Mouse (Mus musculus) ES-Bruce4 (cell line): ENCODE results near the gene Ccdc63. TPM values are rescaled to one million over a fixed set of nuclear protein-coding genes. Genes with fewer than 3 reads are reported as not detected.

Source experiments
- H3K27ac ChIP-seq: 2 replicates; pipeline ENCODE4 v1.5.1; 2012; ENCODE audit warnings: low read length, inconsistent platforms; ENCODE audit not compliant: insufficient read depth
- H3K27me3 ChIP-seq: 2 replicates; pipeline ENCODE4 v1.6.1; 2012; ENCODE audit warnings: mild to moderate bottlenecking, low read length, inconsistent platforms; ENCODE audit not compliant: control insufficient read depth, poor library complexity, insufficient read depth, severe bottlenecking
- H3K36me3 ChIP-seq: 2 replicates; pipeline ENCODE4 v1.6.1; 2012; ENCODE audit warnings: inconsistent platforms, mild to moderate bottlenecking, low read length, moderate library complexity; ENCODE audit not compliant: control insufficient read depth, poor library complexity, insufficient read depth, severe bottlenecking
- H3K4me1 ChIP-seq: one replicate; pipeline ENCODE4 v1.8.1; 2011; ENCODE audit warnings: low read length; ENCODE audit not compliant: control insufficient read depth, insufficient read depth
- H3K4me3 ChIP-seq: 2 replicates; pipeline ENCODE4 v1.5.1; 2011; ENCODE audit warnings: low read depth, mild to moderate bottlenecking, low read length
- H3K9ac ChIP-seq: 2 replicates; pipeline ENCODE4 v1.6.1; 2012; ENCODE audit warnings: low read depth, mild to moderate bottlenecking, inconsistent platforms; ENCODE audit not compliant: poor library complexity, severe bottlenecking
- H3K9me3 ChIP-seq: replicated peaks from 2 replicates; pipeline ENCODE4 v1.6.1; 2012; ENCODE audit warnings: mild to moderate bottlenecking, low read length, inconsistent platforms; ENCODE audit not compliant: control insufficient read depth, poor library complexity, insufficient read depth, severe bottlenecking
- CTCF ChIP-seq: IDR thresholded peaks from one replicate; pipeline ENCODE4 v1.8.1; 2011; ENCODE audit warnings: low read depth, low read length
- EP300 ChIP-seq: IDR thresholded peaks from 2 replicates; pipeline ENCODE4 v1.6.1; 2011; ENCODE audit warnings: low read depth, low read length; ENCODE audit not compliant: insufficient read depth
- POLR2A ChIP-seq: IDR thresholded peaks from one replicate; pipeline ENCODE4 v1.8.1; 2011; ENCODE audit warnings: low read length; ENCODE audit not compliant: insufficient read depth
- polyA plus RNA-seq: library from polyadenylated mRNA; stranded (reverse); fragments of >200 nt; gene quantifications from 2 replicates; pipeline ENCODE4 v1.2.4, GENCODE M21; 2011; ENCODE audit warnings: low read depth; ENCODE audit not compliant: missing spikeins, insufficient read depth, insufficient read length

Gene Ccdc63
- polyA plus RNA-seq, 1 experiment: 3.0 TPM

DNA sequence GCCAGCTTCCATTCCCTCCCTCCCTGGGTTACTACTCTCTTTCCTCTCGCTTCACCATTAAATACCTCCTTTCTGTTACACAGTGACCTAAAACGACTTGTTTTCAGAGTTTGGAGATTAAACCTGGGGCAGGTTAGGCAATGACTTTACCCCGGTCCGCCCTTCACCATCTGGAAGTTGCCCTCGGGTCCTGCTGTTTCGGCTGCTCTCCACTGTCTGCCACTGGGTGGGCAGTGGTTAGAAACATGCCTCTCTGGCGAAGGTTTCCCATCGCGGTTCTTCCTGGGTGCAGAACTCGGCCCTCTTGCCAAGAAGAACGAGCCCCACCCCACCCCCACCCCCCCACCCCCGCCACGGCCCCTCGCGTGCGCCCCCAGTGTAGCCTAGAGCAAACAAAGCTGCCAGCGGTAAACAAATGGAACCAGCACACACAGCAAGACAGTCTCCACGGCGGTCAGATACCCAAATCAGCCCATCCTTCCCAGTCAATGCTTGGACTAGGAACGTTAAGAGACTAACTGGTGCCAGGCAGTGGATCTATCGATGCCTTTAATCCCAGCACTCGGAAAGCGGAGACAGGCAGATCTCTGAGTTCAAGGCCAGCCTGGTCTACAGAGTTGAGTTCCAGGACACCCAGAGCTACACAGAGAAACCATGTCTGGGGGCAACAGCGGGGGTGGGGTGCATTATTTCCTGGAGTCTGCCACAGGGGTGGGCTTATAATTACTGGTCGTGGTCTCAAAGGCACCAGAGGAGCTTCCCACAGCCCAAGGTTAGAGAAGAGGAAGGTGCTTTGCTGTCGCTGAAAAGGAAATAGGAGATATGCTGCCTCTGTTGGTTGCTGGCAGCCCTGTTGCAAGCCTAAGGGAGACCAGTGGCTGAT is 8.2 kb downstream of the Ccdc63 start:
- H3K4me1 ChIP-seq: no peaks in the 10 kb centered on the region
- H3K27me3 ChIP-seq: no peaks in the 10 kb centered on the region
- H3K27ac ChIP-seq: no peak overlapping the region
- TF ChIP-seq CTCF (no peak), POLR2A (no peak), EP300 (no peak)
- peak overlapping the region; percentile 70 for H3K4me3 ChIP-seq
- peak overlapping the region; percentile 44 for H3K9ac ChIP-seq
- no peaks in the 10 kb centered on the region for H3K9me3 ChIP-seq
- H3K36me3 ChIP-seq: no peaks in the 10 kb centered on the region

GRCm38 (mm10) chr5:122131076-122132051 is 9.3 kb downstream of the Ccdc63 start:
- no peaks in the 10 kb centered on the region for H3K36me3 ChIP-seq
- no peaks in the 10 kb centered on the region for H3K9me3 ChIP-seq
- peak; percentile 66 for TF ChIP-seq EP300
- TF ChIP-seq CTCF: peak; percentile 75
- peak; percentile 24 for TF ChIP-seq POLR2A
- peak overlapping the region; percentile 70 for H3K4me3 ChIP-seq
- H3K27me3 ChIP-seq: no peaks in the 10 kb centered on the region
- peak overlapping the region; percentile 44 for H3K9ac ChIP-seq
- H3K4me1 ChIP-seq: no peaks in the 10 kb centered on the region
- peak overlapping the region; percentile 69 for H3K27ac ChIP-seq

- Histone ChIP-seq H3K4me3 (no peak overlapping the region), H3K27ac (no peak overlapping the region), H3K9ac (no peak overlapping the region), H3K4me1 (no peaks in the 10 kb centered on the region), H3K36me3 (no peaks in the 10 kb centered on the region), H3K27me3 (no peaks in the 10 kb centered on the region), H3K9me3 (no peaks in the 10 kb centered on the region)
- TF ChIP-seq CTCF: no peak
- no peak for TF ChIP-seq EP300
- no peak for TF ChIP-seq POLR2A
Observed at GRCm38 (mm10) chr5:122130341-122130998, 10.2 kb downstream of the Ccdc63 start.

DNA sequence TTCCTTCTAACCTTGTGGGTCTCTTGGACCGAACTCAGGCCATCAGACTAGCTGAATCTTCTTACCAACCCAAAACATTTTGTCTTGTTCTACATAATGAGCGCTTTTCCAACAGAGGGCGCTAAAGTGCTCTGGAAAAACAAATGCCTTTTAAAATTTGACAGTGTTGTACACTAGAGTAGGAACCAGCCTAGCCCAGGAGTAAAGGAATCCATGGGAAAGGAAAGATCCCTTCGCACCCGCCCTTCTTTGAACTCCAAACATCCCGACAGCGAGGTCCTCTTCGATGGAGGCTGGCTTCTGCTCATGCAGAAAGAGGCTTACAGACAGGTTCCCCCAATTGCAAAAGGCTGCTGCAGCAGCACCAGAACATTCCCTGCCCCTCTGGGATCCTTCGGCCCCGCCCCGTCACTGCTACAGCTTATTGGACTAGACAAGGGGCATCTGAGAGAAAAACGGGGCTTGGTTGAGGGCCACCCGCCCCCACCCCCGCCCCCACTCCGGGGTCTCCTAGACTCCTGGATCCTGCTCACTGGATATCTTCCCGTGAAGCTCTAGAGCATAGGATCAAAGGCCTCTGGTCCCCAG is 11.5 kb downstream of the Ccdc63 start:
- H3K9me3 ChIP-seq: no peaks in the 10 kb centered on the region
- H3K9ac ChIP-seq: peak overlapping the region; percentile 6; the same call in 1 of the 2 replicates
- H3K36me3 ChIP-seq: no peaks in the 10 kb centered on the region
- H3K4me1 ChIP-seq: no peaks in the 10 kb centered on the region
- no peak overlapping the region for H3K4me3 ChIP-seq
- no peaks in the 10 kb centered on the region for H3K27me3 ChIP-seq
- H3K27ac ChIP-seq: no peak overlapping the region
- TF ChIP-seq EP300 (no peak), POLR2A (no peak), CTCF (peak; percentile 2)

GRCm38 (mm10) chr5:122125211-122125760 is 15.3 kb downstream of the Ccdc63 start:
- H3K4me1 ChIP-seq: peaks cover 2% of the 10 kb centered on the region
- no peak for TF ChIP-seq EP300
- no peak for TF ChIP-seq CTCF
- TF ChIP-seq POLR2A: no peak

More at GRCm38 (mm10) chr5:122125211-122125760, 15.3 kb downstream of the Ccdc63 start:
- no peaks in the 10 kb centered on the region for H3K9me3 ChIP-seq
- H3K9ac ChIP-seq: no peak overlapping the region
- no peak overlapping the region for H3K4me3 ChIP-seq
- no peaks in the 10 kb centered on the region for H3K36me3 ChIP-seq
- no peaks in the 10 kb centered on the region for H3K27me3 ChIP-seq
- H3K27ac ChIP-seq: no peak overlapping the region
